Mouse (Mus musculus) MEL (cell line): ENCODE results near the gene Obp1a.

Source experiments
- CTCF ChIP-seq, 3 experiments: IDR thresholded peaks in 2 of 3; conservative IDR thresholded peaks in 1 of 3; 2 replicates each; pipeline ENCODE4 v1.5.1; 2011 to 2012; ENCODE audit warnings: low read length in 3 of 3, low read depth in 2 of 3, mild to moderate bottlenecking in 2 of 3, improper control_type of control experiment in 1 of 3, inconsistent platforms in 1 of 3, mixed read lengths in 1 of 3, moderate library complexity in 1 of 3; ENCODE audit not compliant: control insufficient read depth in 1 of 3, insufficient read depth in 1 of 3, poor library complexity in 1 of 3, severe bottlenecking in 1 of 3
- NELFE ChIP-seq: IDR thresholded peaks from 2 replicates; pipeline ENCODE4 v1.6.1; 2011; ENCODE audit warnings: low read depth, low read length, improper control_type of control experiment
- NRF1 ChIP-seq: IDR thresholded peaks from 2 replicates; pipeline ENCODE4 v1.6.1; 2014; ENCODE audit warnings: low read depth, mild to moderate bottlenecking, inconsistent platforms, low read length, improper control_type of control experiment, moderate library complexity; ENCODE audit not compliant: poor library complexity, insufficient read depth, severe bottlenecking
- POLR2A ChIP-seq, 2 experiments: IDR thresholded peaks; 2 replicates each; pipeline ENCODE4 v1.6.1; 2011 to 2012; ENCODE audit warnings: low read length in 2 of 2, mild to moderate bottlenecking in 2 of 2, control low read depth in 1 of 2, improper control_type of control experiment in 1 of 2, low read depth in 1 of 2, moderate library complexity in 1 of 2; ENCODE audit not compliant: control insufficient read depth in 1 of 2, insufficient read depth in 1 of 2, poor library complexity in 1 of 2
- TBP ChIP-seq: IDR thresholded peaks from 2 replicates; pipeline ENCODE4 v1.8.0; 2011; ENCODE audit warnings: low read depth, low read length, improper control_type of control experiment
- USF1 ChIP-seq: IDR thresholded peaks from 2 replicates; pipeline ENCODE4 v1.6.1; 2014; ENCODE audit warnings: low read depth, mild to moderate bottlenecking, inconsistent platforms, low read length, improper control_type of control experiment, moderate library complexity
- ZKSCAN1 ChIP-seq: IDR thresholded peaks from 2 replicates; pipeline ENCODE4 v1.6.1; 2012; ENCODE audit warnings: low read depth, mild to moderate bottlenecking, inconsistent platforms, low read length, improper control_type of control experiment, moderate library complexity

DNA sequence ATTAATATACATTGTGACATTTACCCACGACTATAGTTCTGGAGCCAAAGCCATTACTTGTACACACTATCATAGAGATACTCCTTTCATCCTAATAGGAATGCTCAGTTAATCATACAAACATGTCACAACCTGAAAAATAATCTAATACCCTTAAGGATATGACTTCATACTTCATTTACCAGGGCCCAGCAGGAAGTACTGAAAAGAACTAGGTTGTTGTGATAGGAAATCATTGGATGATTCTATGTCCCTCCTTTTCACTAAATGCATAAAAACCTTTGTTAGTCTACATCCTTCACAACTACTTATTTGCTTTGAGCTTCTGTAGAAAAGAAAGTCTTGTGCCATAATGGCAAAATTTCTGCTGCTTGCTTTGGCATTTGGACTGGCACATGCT lies 34.0 kb upstream of the Obp1a start, which contains the start of gene Gm5938:
- TF ChIP-seq CTCF (IDR thresholded peaks at IDR 0.05 in 2 of 3, conservative IDR thresholded peaks at IDR 0.05 in 1 of 3; ENCODE audit: control insufficient read depth in 1 of 3, insufficient read depth in 1 of 3, low read depth in 2 of 3, low read length in 3 of 3, poor library complexity in 1 of 3, severe bottlenecking in 1 of 3) (no peak), POLR2A (IDR thresholded peaks at IDR 0.05; ENCODE audit: control insufficient read depth in 1 of 2, insufficient read depth in 1 of 2, low read depth in 1 of 2, low read length in 2 of 2, poor library complexity in 1 of 2) (no peak), NELFE (no peak), TBP (no peak), NRF1 (no peak), ZKSCAN1 (no peak), USF1 (no peak)
